Mouse (Mus musculus) kidney, embryonic 15.5 days (tissue): ENCODE data around the gene Pou6f1. TPM values are rescaled to one million over a fixed set of nuclear protein-coding genes. Genes with fewer than 3 reads are reported as not detected.
A peak's percentile ranks its signal among the peaks of the same experiment; 100 is the strongest.

Experiments used
- ATAC-seq: fragments of 200-750 bp; cut with Nextera tagmentation; replicated peaks from 2 replicates; pipeline ENCODE4 v1.8.0; 2017; ENCODE audit warnings: moderate TSS enrichment; ENCODE audit not compliant: low FRiP score
- H3K27ac ChIP-seq: fragments of 300-500 bp; sonication (generic); 2 replicates; pipeline ENCODE4 v1.5.1; 2015; ENCODE audit warnings: mild to moderate bottlenecking, inconsistent platforms
- H3K27me3 ChIP-seq: fragments of 300-500 bp; sonication (generic); 2 replicates; pipeline ENCODE4 v1.6.1; 2015; ENCODE audit warnings: inconsistent platforms
- H3K36me3 ChIP-seq: fragments of 300-500 bp; sonication (generic); 2 replicates; pipeline ENCODE4 v1.6.1; 2015; ENCODE audit warnings: inconsistent platforms
- H3K4me1 ChIP-seq: fragments of 300-500 bp; sonication (generic); 2 replicates; pipeline ENCODE4 v1.6.1; 2015; ENCODE audit warnings: inconsistent platforms
- H3K4me2 ChIP-seq: fragments of 300-500 bp; sonication (generic); 2 replicates; pipeline ENCODE4 v1.6.1; 2015; ENCODE audit warnings: moderate library complexity, mild to moderate bottlenecking, inconsistent platforms
- H3K4me3 ChIP-seq: fragments of 300-500 bp; sonication (generic); replicated peaks from 2 replicates; pipeline ENCODE4 v1.5.1; 2015; ENCODE audit warnings: mild to moderate bottlenecking, inconsistent platforms
- H3K9ac ChIP-seq: fragments of 300-500 bp; sonication (generic); 2 replicates; pipeline ENCODE4 v1.6.1; 2015; ENCODE audit warnings: mild to moderate bottlenecking, inconsistent platforms
- H3K9me3 ChIP-seq: fragments of 300-500 bp; sonication (generic); replicated peaks from 2 replicates; pipeline ENCODE4 v1.6.1; 2016; ENCODE audit warnings: inconsistent platforms
- WGBS: fragments of 180-500 bp; shearing (Covaris S2); methylation state at CpG from one replicate; pipeline ENCODE4 v1.1.7; 2015; ENCODE audit warnings: mixed read lengths; 5-methylcytosine and 5-hydroxymethylcytosine counted together
- polyA plus RNA-seq: library from polyadenylated mRNA; unstranded; fragments of >200 nt; fragmentation: Nextera tagmentation; extraction: Ambion mirVana; gene quantifications from 2 replicates; pipeline ENCODE4 v1.2.1, GENCODE M21; 2015

Gene Pou6f1
- polyA plus RNA-seq, 1 experiment from 2014 or later: 8.4 TPM

DNA sequence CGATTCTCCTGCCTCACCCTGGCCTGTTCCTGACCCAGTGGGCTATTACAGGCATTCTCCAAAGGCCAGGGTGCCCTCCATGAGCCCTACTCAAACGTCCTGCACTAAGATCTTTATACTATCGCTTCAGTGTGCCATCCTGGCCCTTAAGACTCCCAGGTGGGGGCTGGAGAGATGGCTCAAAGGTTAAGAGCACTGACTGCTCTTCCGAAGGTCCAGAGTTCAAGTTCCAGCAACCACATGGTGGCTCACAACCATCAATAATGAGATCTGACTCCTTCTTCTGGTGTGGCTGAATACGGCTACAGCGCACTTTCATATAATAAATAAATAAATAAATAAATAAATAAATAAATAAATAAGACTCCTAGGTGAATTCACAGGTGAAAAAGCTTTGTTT is 7.0 kb downstream of the Pou6f1 start:
- H3K4me2 ChIP-seq: no peak overlapping the region
- no peak overlapping the region for H3K27ac ChIP-seq
- H3K9ac ChIP-seq: no peak overlapping the region
- ATAC-seq: no peak
- 80% methylated on average over 6 of the region's 6 CpGs for WGBS
- no peaks in the 10 kb centered on the region for H3K9me3 ChIP-seq
- H3K36me3 ChIP-seq: 0 out of 2 replicates have a peak, but pooled peaks cover 9% of the 10 kb centered on the region
- no peaks in the 10 kb centered on the region for H3K27me3 ChIP-seq
- H3K4me3 ChIP-seq: no peak overlapping the region
- no peaks in the 10 kb centered on the region for H3K4me1 ChIP-seq

DNA sequence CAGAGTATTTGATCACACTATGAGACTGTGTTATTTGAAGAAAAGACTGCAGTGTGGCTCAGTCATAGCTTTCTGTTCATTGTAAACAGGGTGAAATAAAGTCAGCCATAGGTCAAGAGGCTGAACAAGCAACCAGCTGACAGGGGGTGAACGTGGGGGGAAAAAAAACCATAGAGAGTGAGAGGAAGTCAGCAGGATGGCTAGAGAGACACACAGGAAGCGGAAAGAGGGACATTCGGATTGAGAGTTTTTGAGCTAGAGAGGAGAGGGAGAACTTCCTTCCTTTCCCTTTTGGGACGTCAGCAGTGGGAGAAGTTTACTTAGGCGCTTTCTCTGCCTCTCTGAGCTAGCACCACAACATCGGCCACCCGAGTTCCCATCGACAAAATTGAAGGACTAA is 9.3 kb downstream of the Pou6f1 start:
- no peak for ATAC-seq
- Histone ChIP-seq H3K4me3 (no peak overlapping the region), H3K36me3 (peaks cover 24% of the 10 kb centered on the region; the same call in 1 of the 2 replicates), H3K4me1 (no peaks in the 10 kb centered on the region), H3K9me3 (no peaks in the 10 kb centered on the region), H3K27me3 (no peaks in the 10 kb centered on the region), H3K27ac (no peak overlapping the region), H3K4me2 (no peak overlapping the region), H3K9ac (no peak overlapping the region)
- WGBS: 70% methylated on average over 8 of the region's 8 CpGs

DNA sequence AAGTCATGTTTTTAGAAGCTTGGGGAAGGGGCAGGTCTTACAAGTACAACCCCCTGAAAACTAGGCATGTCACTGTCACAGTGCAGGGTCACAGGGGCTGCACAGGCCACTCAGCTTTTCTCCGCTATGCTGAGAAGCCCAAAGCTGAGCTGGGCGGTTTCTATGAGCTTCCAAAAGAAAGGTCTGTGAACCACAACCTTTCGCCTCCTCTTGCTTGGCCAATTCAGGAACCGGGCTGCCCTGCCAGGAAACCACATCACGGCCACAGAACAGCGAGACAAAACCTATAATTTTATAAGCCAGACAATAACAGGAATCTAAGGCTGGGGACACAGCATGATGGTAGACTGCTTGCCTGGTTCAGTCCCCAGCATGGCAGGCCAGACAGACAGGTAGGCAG is 11.5 kb downstream of the Pou6f1 start:
- no peak overlapping the region for H3K4me2 ChIP-seq
- 84% methylated on average over 6 of the region's 6 CpGs for WGBS
- ATAC-seq: no peak

DNA sequence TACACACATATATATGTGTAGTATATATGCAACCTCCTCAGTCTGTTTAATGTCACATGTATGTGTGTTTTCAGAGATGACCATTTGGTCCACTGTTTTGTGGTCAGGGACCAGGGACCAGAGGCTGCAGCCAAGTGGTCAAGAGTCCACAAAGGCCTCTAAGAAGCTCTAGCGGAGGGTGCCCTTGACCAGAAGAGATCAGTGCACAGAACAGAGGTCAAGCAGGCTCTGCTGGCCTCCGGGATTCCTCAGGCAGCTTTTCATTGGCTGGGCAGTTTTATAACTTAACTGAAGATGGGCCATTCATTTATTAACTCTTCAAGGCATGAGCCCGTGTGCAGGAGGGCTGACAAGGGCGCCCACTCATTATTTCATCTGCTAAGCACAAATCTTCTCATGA is 12.6 kb downstream of the Pou6f1 start:
- ATAC-seq: no peak
- Histone ChIP-seq H3K4me2 (no peak overlapping the region), H3K9ac (no peak overlapping the region), H3K27me3 (no peaks in the 10 kb centered on the region), H3K27ac (no peak overlapping the region), H3K9me3 (no peaks in the 10 kb centered on the region), H3K4me3 (no peak overlapping the region), H3K4me1 (no peaks in the 10 kb centered on the region), H3K36me3 (peaks cover 26% of the 10 kb centered on the region; the same call in 1 of the 2 replicates)
- WGBS: 62% methylated on average over 4 of the region's 4 CpGs

More for the DNA sequence above, 11.5 kb downstream of the Pou6f1 start:
- H3K36me3 ChIP-seq: peaks cover 26% of the 10 kb centered on the region; the same call in 1 of the 2 replicates
- 0 out of 2 replicates have a peak overlapping the region, but pooled peaks have one; percentile 10 for H3K27ac ChIP-seq
- no peak overlapping the region for H3K4me3 ChIP-seq
- H3K4me1 ChIP-seq: no peaks in the 10 kb centered on the region
- H3K27me3 ChIP-seq: no peaks in the 10 kb centered on the region
- H3K9me3 ChIP-seq: no peaks in the 10 kb centered on the region
- H3K9ac ChIP-seq: no peak overlapping the region

DNA sequence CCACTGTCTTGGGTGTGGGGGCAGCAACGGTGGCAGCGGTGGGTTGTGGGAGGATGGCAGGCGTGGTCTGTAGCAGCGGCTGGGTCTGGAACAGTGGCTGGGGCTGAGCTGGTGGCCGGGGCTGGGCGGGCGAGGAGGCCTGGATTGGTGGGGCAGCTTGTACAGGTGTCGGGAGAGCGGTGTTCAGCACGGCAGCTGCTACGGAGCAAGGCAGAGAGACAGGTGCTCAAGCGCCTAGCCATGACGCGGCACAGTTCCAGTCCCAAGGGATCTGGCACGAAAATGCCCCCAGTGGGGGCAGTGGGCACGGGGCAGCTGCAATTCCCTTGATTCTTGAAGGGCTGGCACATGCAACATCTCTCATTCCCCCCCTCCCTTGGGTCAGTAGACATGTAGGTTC is 13.9 kb downstream of the Pou6f1 start:
- no peak overlapping the region for H3K27ac ChIP-seq
- H3K4me2 ChIP-seq: no peak overlapping the region
- H3K9me3 ChIP-seq: no peaks in the 10 kb centered on the region
- WGBS: 89% methylated on average over 16 of the region's 16 CpGs
- peaks cover 26% of the 10 kb centered on the region; the same call in 1 of the 2 replicates for H3K36me3 ChIP-seq
- no peak overlapping the region for H3K4me3 ChIP-seq
- H3K27me3 ChIP-seq: no peaks in the 10 kb centered on the region
- H3K9ac ChIP-seq: no peak overlapping the region
- no peaks in the 10 kb centered on the region for H3K4me1 ChIP-seq
- no peak for ATAC-seq

DNA sequence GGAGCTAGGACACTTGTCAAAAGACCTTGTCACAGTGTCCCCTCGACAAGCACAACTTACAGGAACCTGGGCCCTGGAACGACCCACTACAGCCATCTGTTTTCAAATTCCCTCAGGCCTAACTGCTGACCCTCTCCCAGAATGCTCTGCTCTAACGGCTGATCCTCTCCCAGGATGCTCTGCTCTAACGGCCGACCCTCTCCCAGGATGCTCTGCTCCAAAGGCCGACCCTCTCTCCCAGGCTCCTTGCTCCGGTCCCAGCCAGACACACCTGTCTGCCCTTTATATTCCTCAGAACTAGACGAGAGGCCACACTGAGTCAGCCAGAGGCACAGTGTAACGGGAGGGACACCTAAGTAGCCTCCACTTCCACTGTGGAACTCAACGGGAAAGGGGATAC is 19.7 kb downstream of the Pou6f1 start:
- Histone ChIP-seq H3K9me3 (no peaks in the 10 kb centered on the region), H3K4me2 (no peak overlapping the region), H3K4me1 (peaks cover 3% of the 10 kb centered on the region; the same call in 1 of the 2 replicates), H3K27ac (no peak overlapping the region), H3K9ac (no peak overlapping the region), H3K27me3 (no peaks in the 10 kb centered on the region), H3K36me3 (peaks cover 7% of the 10 kb centered on the region; the same call in 1 of the 2 replicates), H3K4me3 (no peak overlapping the region)
- ATAC-seq: no peak
- 91% methylated on average over 10 of the region's 10 CpGs for WGBS

DNA sequence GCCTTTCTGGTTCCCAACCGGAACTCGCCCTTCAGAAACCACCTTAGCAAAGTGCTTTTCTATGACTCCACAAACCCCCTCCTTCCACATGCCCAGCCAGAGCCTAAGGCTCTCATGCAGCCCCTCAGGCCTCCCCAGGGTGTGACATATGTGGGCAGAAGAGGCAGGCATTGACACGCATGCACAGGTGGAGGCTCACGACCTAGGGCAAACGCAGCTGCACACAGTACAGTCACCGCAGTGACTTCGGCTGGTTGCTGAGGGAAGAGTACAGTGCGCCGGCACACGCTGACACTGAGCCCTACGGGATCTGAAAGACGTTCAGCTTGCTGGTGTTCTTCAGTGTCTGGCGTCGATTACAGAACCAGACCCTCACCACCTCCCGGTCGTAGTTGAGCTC is 21.8 kb downstream of the Pou6f1 start:
- H3K4me1 ChIP-seq: peaks cover 22% of the 10 kb centered on the region
- H3K4me3 ChIP-seq: no peak overlapping the region
- H3K9ac ChIP-seq: no peak overlapping the region
- H3K4me2 ChIP-seq: no peak overlapping the region
- peaks cover 7% of the 10 kb centered on the region; the same call in 1 of the 2 replicates for H3K36me3 ChIP-seq
- WGBS: 88% methylated on average over 16 of the region's 16 CpGs
- H3K9me3 ChIP-seq: no peaks in the 10 kb centered on the region
- no peak overlapping the region for H3K27ac ChIP-seq
- no peaks in the 10 kb centered on the region for H3K27me3 ChIP-seq
- ATAC-seq: no peak

DNA sequence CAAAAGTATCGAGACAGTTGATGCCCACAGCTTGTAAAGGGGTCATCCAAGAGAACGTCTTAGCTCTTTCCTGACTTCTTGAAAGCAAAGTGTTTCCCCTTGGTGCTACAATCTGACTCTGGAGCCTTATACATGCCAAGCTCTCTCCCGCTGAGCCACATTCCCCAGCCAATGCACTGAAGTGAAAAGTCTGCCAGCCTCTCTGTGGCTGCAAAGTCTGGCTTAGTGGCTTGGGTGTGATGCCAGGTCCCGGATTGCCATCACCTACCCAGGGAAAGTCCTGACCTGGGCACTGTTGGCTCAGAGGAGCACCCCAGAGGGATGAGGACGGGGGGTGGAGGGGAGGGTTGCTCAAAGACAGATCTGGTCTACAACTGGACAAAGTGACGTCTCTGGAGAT is 23.0 kb downstream of the Pou6f1 start:
- H3K4me3 ChIP-seq: no peak overlapping the region
- WGBS: 81% methylated on average over 6 of the region's 6 CpGs
- no peaks in the 10 kb centered on the region for H3K27me3 ChIP-seq
- no peak overlapping the region for H3K27ac ChIP-seq
- no peak for ATAC-seq
- peaks cover 7% of the 10 kb centered on the region; the same call in 1 of the 2 replicates for H3K36me3 ChIP-seq
- H3K9me3 ChIP-seq: no peaks in the 10 kb centered on the region
- H3K4me2 ChIP-seq: no peak overlapping the region
- H3K9ac ChIP-seq: no peak overlapping the region
- peaks cover 22% of the 10 kb centered on the region for H3K4me1 ChIP-seq

DNA sequence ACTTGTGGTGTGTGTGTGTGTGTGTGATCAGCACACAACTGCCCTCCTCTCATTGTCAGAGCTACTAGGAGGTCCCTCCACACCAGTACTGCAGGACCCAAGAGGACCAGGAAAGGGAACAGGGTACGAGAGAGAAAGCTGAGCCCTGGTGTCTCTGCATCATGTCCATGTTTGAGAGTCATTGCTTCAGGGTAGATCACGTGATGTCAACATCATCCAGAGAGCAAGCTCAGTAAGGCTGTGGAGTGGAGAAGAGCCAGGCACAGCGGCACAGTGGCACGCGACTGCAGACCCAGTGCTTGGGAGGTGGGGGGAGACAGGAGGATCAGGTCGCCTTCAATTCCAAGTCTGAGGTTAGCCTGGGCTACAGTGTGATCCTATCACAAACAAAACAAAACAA is 23.4 kb downstream of the Pou6f1 start:
- Histone ChIP-seq H3K9me3 (no peaks in the 10 kb centered on the region), H3K9ac (no peak overlapping the region), H3K36me3 (peaks cover 7% of the 10 kb centered on the region; the same call in 1 of the 2 replicates), H3K4me1 (peaks cover 22% of the 10 kb centered on the region), H3K27ac (no peak overlapping the region), H3K27me3 (no peaks in the 10 kb centered on the region), H3K4me3 (no peak overlapping the region), H3K4me2 (no peak overlapping the region)
- no peak for ATAC-seq
- 83% methylated on average over 6 of the region's 6 CpGs for WGBS

DNA sequence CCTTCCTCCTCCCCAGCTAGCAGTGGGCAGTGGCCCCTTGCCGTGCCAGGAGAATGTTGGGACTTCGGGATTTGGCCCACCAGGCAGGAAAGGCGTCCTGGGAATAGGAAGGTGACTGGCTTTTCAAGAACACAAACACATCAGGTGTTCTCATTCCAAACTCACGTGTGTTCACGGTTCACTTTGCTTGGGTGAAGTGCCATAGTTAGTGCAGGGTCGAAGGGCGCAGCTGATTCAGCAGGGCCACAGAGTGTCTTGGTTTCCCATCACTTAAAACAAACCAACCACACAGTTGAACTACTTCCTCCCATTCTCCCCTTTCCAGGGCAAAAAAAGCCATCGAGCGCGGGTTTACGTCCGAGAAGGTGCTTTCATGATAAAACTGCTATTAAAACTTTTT is 24.4 kb downstream of the Pou6f1 start:
- peaks cover 22% of the 10 kb centered on the region for H3K4me1 ChIP-seq
- H3K36me3 ChIP-seq: peaks cover 7% of the 10 kb centered on the region; the same call in 1 of the 2 replicates
- peak overlapping the region; percentile 79; the same call in 1 of the 2 replicates for H3K27ac ChIP-seq
- no peak overlapping the region for H3K4me2 ChIP-seq
- no peak overlapping the region for H3K9ac ChIP-seq
- H3K27me3 ChIP-seq: no peaks in the 10 kb centered on the region
- no peaks in the 10 kb centered on the region for H3K9me3 ChIP-seq
- 80% methylated on average over 12 of the region's 12 CpGs for WGBS
- ATAC-seq: no peak
- no peak overlapping the region for H3K4me3 ChIP-seq

DNA sequence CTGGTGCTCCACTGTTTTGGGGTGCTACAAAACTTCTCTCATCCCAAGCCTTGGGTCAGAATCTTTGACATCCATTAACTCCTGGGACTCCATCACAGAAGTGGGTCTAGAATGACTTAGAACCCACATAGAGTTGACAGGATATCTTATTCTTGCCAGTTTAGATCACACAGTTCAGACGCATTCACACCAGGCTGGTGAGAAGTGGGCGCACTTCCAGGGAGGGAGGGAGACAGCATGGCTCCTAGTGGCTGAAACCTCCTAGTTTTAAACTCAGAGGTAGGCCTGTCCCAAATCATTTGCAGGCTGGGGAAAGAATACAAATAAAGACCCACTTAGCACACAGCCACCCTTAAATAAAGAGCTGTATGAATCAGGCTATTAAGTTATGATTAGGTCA is 25.4 kb downstream of the Pou6f1 start:
- H3K4me2 ChIP-seq: no peak overlapping the region
- peak overlapping the region; percentile 79 for H3K27ac ChIP-seq
- no peaks in the 10 kb centered on the region for H3K9me3 ChIP-seq
- no peaks in the 10 kb centered on the region for H3K27me3 ChIP-seq
- no peak overlapping the region for H3K4me3 ChIP-seq
- no peak for ATAC-seq
- no peak overlapping the region for H3K9ac ChIP-seq
- 82% methylated on average over 2 of the region's 2 CpGs for WGBS
- H3K4me1 ChIP-seq: peaks cover 22% of the 10 kb centered on the region
- H3K36me3 ChIP-seq: peaks cover 7% of the 10 kb centered on the region; the same call in 1 of the 2 replicates

DNA sequence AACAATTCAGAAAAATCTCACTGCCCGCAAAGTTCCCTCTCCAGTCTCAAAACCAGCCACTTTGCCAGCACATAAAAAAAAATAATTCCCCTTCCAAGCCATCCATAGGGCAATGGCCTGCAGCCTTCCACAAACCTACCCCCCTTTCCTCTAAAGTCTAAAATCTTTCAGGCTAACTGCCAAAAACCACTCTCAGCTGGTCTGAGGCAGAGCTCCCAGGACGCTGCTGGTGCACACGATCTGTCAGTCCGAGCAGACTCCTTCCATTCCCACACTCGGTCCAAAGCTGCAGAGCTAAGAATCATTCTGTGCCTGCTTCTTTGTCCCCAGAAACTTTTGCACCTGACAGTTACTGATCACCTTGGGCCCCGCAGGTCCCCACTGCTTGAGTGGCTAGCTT is 25.8 kb downstream of the Pou6f1 start:
- 45% methylated on average over 6 of the region's 6 CpGs for WGBS

DNA sequence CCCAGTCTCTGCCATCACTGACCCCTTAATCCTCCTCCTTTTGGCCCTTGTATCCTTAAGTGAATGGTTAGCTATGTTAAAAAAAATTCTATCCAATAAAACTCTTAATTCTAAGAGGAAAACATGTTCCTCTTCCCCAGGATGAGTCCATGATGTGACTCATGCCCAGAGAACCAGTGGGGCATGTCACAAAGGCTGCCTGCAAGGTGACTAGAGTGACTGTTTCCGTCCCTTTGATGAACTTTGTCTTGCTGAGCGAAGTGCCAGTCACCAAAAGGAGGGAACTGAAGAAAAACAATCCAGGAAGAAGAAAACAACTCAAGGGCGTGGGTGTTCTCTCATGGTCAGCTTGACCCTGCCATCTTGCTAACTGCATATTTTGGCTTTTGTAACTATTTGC is 30.5 kb downstream of the Pou6f1 start:
- H3K27me3 ChIP-seq: no peaks in the 10 kb centered on the region
- no peak overlapping the region for H3K27ac ChIP-seq
- no peaks in the 10 kb centered on the region for H3K9me3 ChIP-seq
- no peak overlapping the region for H3K9ac ChIP-seq
- H3K4me2 ChIP-seq: no peak overlapping the region
- no peak overlapping the region for H3K4me3 ChIP-seq
- H3K4me1 ChIP-seq: peaks cover 11% of the 10 kb centered on the region
- H3K36me3 ChIP-seq: no peaks in the 10 kb centered on the region
- 51% methylated on average over 3 of the region's 3 CpGs for WGBS
- no peak for ATAC-seq

More for the DNA sequence above, 25.8 kb downstream of the Pou6f1 start:
- Histone ChIP-seq H3K36me3 (peaks cover 7% of the 10 kb centered on the region; the same call in 1 of the 2 replicates), H3K27me3 (no peaks in the 10 kb centered on the region), H3K9ac (no peak overlapping the region), H3K27ac (peak overlapping the region; percentile 79), H3K4me3 (no peak overlapping the region), H3K9me3 (no peaks in the 10 kb centered on the region), H3K4me2 (no peak overlapping the region), H3K4me1 (peaks cover 22% of the 10 kb centered on the region)
- no peak for ATAC-seq
